Mouse (Mus musculus) hindbrain, postnatal 0 days (tissue): ENCODE results near the gene Mymk. TPM values are rescaled to one million over a fixed set of nuclear protein-coding genes. Genes with fewer than 3 reads are reported as not detected.

ENCODE experiments used
- ATAC-seq: fragments of 200-750 bp; cut with Nextera tagmentation; 2 replicates; pipeline ENCODE4 v1.8.0; 2017; ENCODE audit warnings: mild to moderate bottlenecking, moderate TSS enrichment, moderate library complexity
- DNase-seq: peaks from one replicate; pipeline ENCODE4 v3.0.0-alpha.2; 2015; ENCODE audit warnings: low spot score
- H3K27ac ChIP-seq: fragments of 300-500 bp; sonication (generic); 2 replicates; pipeline ENCODE4 v1.5.1; 2014; ENCODE audit warnings: mild to moderate bottlenecking
- H3K27me3 ChIP-seq: fragments of 300-500 bp; sonication (generic); 2 replicates; pipeline ENCODE4 v1.6.1; 2014; ENCODE audit warnings: low read length, mixed read lengths; ENCODE audit not compliant: insufficient read depth
- H3K36me3 ChIP-seq: fragments of 300-500 bp; sonication (generic); 2 replicates; pipeline ENCODE4 v1.6.1; 2014; ENCODE audit warnings: low read length, mixed read lengths; ENCODE audit not compliant: insufficient read depth
- H3K4me1 ChIP-seq: fragments of 300-500 bp; sonication (generic); 2 replicates; pipeline ENCODE4 v1.6.1; 2014; ENCODE audit warnings: antibody characterized with exemption, low read length, mixed read lengths; ENCODE audit not compliant: insufficient read depth
- H3K4me2 ChIP-seq: fragments of 300-500 bp; sonication (generic); 2 replicates; pipeline ENCODE4 v1.6.1; 2014; ENCODE audit warnings: low read depth, mild to moderate bottlenecking, low read length, moderate library complexity, mixed read lengths
- H3K4me3 ChIP-seq: fragments of 300-500 bp; sonication (generic); 2 replicates; pipeline ENCODE4 v1.5.1; 2014; ENCODE audit warnings: low read length
- H3K9ac ChIP-seq: fragments of 300-500 bp; sonication (generic); replicated peaks from 2 replicates; pipeline ENCODE4 v1.6.1; 2014; ENCODE audit warnings: mild to moderate bottlenecking, low read length, moderate library complexity, mixed read lengths
- H3K9me3 ChIP-seq: fragments of 300-500 bp; sonication (generic); 2 replicates; pipeline ENCODE4 v1.6.1; 2016; ENCODE audit warnings: low read length, mixed read lengths
- CTCF ChIP-seq: IDR thresholded peaks from 2 replicates; pipeline ENCODE4 v1.5.1; 2016; ENCODE audit warnings: antibody characterized with exemption, control low read depth, low read depth
- WGBS: fragments of 180-500 bp; shearing (Covaris S2); extraction: QIAGEN DNeasy Blood & Tissue Kit; methylation state at CpG from one replicate; pipeline ENCODE4 v1.1.7; 2014; 5-methylcytosine and 5-hydroxymethylcytosine counted together
- polyA plus RNA-seq: library from polyadenylated mRNA; unstranded; fragments of >200 nt; fragmentation: Nextera tagmentation; extraction: Ambion mirVana; gene quantifications from 2 replicates; pipeline ENCODE4 v1.2.1, GENCODE M21; 2015
- total RNA-seq: library from RNA; depleted of rRNA; stranded (reverse); fragments of >200 nt; gene quantifications from 2 replicates; pipeline ENCODE4 v1.2.3, GENCODE M21; 2014

Gene Mymk
- total and polyA plus RNA-seq, 2 experiments from 2014 or later: 0.30 TPM; not detected in 1

GRCm38 (mm10) chr2:27083761-27084475 is 11.9 kb upstream of the Mymk start:
- no peaks in the 10 kb centered on the region for H3K36me3 ChIP-seq
- no peak for TF ChIP-seq CTCF
- H3K27me3 ChIP-seq: no peaks in the 10 kb centered on the region
- no peak overlapping the region for H3K9ac ChIP-seq
- no peak overlapping the region for H3K4me3 ChIP-seq
- ATAC-seq: no peak
- H3K4me1 ChIP-seq: peaks cover 17% of the 10 kb centered on the region; the same call in 1 of the 2 replicates
- WGBS: 79% methylated on average over 12 of the region's 12 CpGs
- DNase-seq: no peak
- no peak overlapping the region for H3K4me2 ChIP-seq
- H3K27ac ChIP-seq: no peak overlapping the region
- no peaks in the 10 kb centered on the region for H3K9me3 ChIP-seq

- DNase-seq (peak; percentile 77), ATAC-seq (peak; percentile 28)
- no peak overlapping the region for H3K4me3 ChIP-seq
- H3K27ac ChIP-seq: peak overlapping the region; percentile 60; the same call in 1 of the 2 replicates
- no peaks in the 10 kb centered on the region for H3K27me3 ChIP-seq
- H3K9me3 ChIP-seq: no peaks in the 10 kb centered on the region
- peak overlapping the region; percentile 34 for H3K4me2 ChIP-seq
- H3K4me1 ChIP-seq: peaks cover 37% of the 10 kb centered on the region
- 0 out of 2 replicates have a peak overlapping the region, but pooled peaks have one; percentile 3 for H3K9ac ChIP-seq
- H3K36me3 ChIP-seq: no peaks in the 10 kb centered on the region
- WGBS: 36% methylated on average over 2 of the region's 2 CpGs
- no peak for TF ChIP-seq CTCF
Measured at GRCm38 (mm10) chr2:27079649-27080048, 7.7 kb upstream of the Mymk start.

DNA sequence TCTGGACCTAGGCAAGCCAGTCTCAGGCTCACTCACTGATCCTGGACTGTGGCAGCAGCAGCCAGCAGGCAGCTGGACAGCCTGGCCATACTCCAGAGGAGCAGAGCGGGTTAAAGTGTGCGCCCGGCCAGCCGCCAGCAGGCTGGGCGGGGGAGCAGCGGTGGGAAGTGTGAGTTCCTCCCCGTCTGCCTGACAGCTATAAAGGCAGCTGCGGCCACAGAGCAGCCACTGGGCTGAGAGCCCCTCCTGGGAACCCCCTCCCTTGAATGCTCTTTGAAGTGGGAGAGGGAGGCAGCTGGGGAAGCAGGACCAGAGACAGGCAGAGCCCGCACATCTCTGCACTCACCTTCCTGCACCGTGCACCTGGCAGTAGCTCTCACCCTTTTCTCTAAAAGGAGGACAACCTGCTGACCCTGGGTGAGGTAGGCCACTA is 7.2 kb upstream of the Mymk start, which contains the start of gene Adamtsl2:
TSS of gene Adamtsl2 (plus strand) at position 228 of the 433 bp plus-strand sequence.
- peak; percentile 13; the same call in 1 of the 2 replicates for TF ChIP-seq CTCF
- DNase-seq (peak; percentile 91), ATAC-seq (peak; percentile 83)
- H3K4me3 ChIP-seq: no peak within 1 kb of the TSS
- peak within 1 kb of the TSS; percentile 60; the same call in 1 of the 2 replicates for H3K27ac ChIP-seq
- no peaks in the 10 kb centered on the region for H3K27me3 ChIP-seq
- WGBS: 7% methylated on average over 10 of the region's 10 CpGs
- no peaks in the 10 kb centered on the region for H3K36me3 ChIP-seq
- H3K9me3 ChIP-seq: no peaks in the 10 kb centered on the region
- peak within 1 kb of the TSS; percentile 34 for H3K4me2 ChIP-seq
- H3K9ac ChIP-seq: 0 out of 2 replicates have a peak within 1 kb of the TSS, but pooled peaks have one; percentile 3
- H3K4me1 ChIP-seq: peaks cover 38% of the 10 kb centered on the region

DNA sequence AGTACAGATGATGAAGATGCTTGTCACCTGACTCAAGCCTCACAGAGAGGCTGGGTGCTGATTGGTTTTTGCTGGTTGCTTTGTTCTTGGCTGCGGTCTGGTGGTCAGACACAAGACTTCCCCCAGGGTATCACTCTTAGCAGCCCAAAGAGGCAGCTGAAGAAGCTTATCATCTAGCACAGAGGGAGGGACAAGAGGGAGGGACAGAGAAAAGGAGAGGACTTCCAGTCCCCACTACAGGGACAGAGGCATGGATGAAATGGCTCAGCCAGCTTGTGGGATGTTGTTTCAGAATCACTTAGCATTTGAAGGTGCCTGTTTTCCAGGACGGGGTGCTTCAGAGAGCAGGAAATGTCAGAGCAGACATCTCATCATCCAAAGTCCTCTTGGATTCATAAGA is 6.3 kb upstream of the Mymk start:
- 29% methylated on average over 2 of the region's 2 CpGs for WGBS
- no peaks in the 10 kb centered on the region for H3K27me3 ChIP-seq
- TF ChIP-seq CTCF: no peak
- no peaks in the 10 kb centered on the region for H3K9me3 ChIP-seq
- H3K27ac ChIP-seq: no peak overlapping the region
- no peak for ATAC-seq
- no peak for DNase-seq
- no peak overlapping the region for H3K4me2 ChIP-seq
- no peaks in the 10 kb centered on the region for H3K36me3 ChIP-seq
- no peak overlapping the region for H3K4me3 ChIP-seq
- peaks cover 38% of the 10 kb centered on the region for H3K4me1 ChIP-seq
- H3K9ac ChIP-seq: no peak overlapping the region

GRCm38 (mm10) chr2:27077655-27078244 is 5.8 kb upstream of the Mymk start:
- Histone ChIP-seq H3K9ac (no peak overlapping the region), H3K27me3 (no peaks in the 10 kb centered on the region), H3K4me3 (no peak overlapping the region), H3K27ac (no peak overlapping the region), H3K4me2 (no peak overlapping the region), H3K36me3 (no peaks in the 10 kb centered on the region), H3K4me1 (peaks cover 38% of the 10 kb centered on the region), H3K9me3 (no peaks in the 10 kb centered on the region)
- WGBS: 42% methylated on average over 10 of the region's 10 CpGs
- peak; percentile 45 for TF ChIP-seq CTCF
- ATAC-seq: no peak
- peak; percentile 40 for DNase-seq

- no peaks in the 10 kb centered on the region for H3K9me3 ChIP-seq
- ATAC-seq: no peak
Measured at GRCm38 (mm10) chr2:27075485-27075884, 3.5 kb upstream of the Mymk start.

GRCm38 (mm10) chr2:27074804-27075203 is 2.8 kb upstream of the Mymk start:
- Histone ChIP-seq H3K27ac (no peak overlapping the region), H3K4me1 (peaks cover 48% of the 10 kb centered on the region), H3K9me3 (no peaks in the 10 kb centered on the region), H3K27me3 (no peaks in the 10 kb centered on the region), H3K36me3 (no peaks in the 10 kb centered on the region), H3K4me3 (no peak overlapping the region), H3K4me2 (no peak overlapping the region), H3K9ac (no peak overlapping the region)
- no peak for ATAC-seq
- no peak for TF ChIP-seq CTCF
- peak; percentile 53 for DNase-seq
- 53% methylated on average over 4 of the region's 4 CpGs for WGBS

More at GRCm38 (mm10) chr2:27075485-27075884, 3.5 kb upstream of the Mymk start:
- Histone ChIP-seq H3K9ac (no peak overlapping the region), H3K36me3 (no peaks in the 10 kb centered on the region), H3K27ac (no peak overlapping the region), H3K4me3 (no peak overlapping the region), H3K27me3 (no peaks in the 10 kb centered on the region), H3K4me1 (peaks cover 48% of the 10 kb centered on the region), H3K4me2 (no peak overlapping the region)
- peak; percentile 72 for TF ChIP-seq CTCF
- WGBS: 71% methylated on average over 3 of the region's 3 CpGs
- DNase-seq: peak; percentile 51
